Mouse (Mus musculus) urinary bladder, postnatal 0 days (tissue): Measurements from ENCODE around the gene Vmn1r67. TPM values are rescaled to one million over a fixed set of nuclear protein-coding genes. Genes with fewer than 3 reads are reported as not detected.

ENCODE experiments used
- polyA plus RNA-seq: library from polyadenylated mRNA; unstranded; fragments of >200 nt; fragmentation: Nextera tagmentation; extraction: Ambion mirVana; gene quantifications from 2 replicates; pipeline ENCODE4 v1.2.1, GENCODE M21; 2015

The Vmn1r67 gene
- polyA plus RNA-seq = not detected in 2 replicates

DNA sequence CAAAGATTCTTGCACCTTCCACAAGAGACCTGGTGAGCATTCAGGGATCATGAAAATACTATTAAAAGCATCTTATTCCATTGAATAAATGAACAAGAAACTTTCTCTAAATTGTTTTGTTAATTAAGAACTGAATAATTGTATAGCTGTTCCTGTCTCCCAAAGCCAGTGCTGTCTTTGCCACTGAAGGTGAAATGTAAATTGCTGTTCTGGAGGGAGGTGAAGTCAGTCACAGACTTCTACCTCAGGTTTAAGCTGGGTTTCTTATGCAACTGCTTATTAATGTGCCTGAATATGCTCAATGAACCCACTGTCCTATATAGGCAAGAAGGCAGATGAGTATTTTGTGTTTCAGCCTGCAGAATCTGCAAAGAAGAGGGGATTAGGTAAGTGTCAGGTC lies at the start of gene Vmn1r67:
Gene Vmn1r67 (plus strand): TSS at position 301 of the 400 bp plus-strand sequence.

DNA sequence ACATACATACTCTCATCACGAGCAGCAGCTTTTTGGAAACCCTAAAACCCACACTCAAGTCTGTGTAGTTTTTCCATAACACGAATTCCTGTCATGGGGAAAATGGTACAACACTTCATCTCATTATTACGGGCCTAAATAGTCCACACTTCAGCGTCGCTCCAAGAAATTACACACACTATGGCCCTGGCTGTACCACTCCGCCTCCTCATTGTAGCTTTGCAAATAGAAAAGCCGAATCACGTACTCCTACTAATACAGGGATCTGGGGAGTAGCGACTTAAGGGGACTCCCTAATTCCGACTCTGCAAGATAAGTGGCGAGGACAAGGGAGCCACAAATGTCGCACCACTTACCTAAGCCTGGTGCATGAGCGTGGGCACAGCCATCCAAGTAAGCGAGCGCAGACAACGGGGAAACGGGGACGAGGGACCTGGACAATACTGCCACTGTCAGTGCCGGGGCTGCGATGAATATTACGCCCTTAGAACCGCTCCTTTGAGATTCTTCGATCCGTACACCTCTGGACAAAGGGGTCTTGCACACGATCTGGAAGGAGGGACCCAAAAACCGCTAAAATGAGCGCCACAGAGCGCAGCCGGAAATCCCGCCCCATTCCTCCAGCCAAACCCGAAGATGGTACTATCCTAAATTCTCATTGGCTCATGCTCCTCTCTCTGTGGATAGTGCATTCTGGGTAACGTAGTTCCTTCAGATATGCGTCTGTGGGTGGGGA lies 51.8 kb downstream of the Vmn1r67 start, which contains the start of gene Zik1:
Gene Zik1 (minus strand): TSS at position 609 of the 736 bp plus-strand sequence.

Other genes with a start within 250 kb of the Vmn1r67 start
- gene Vmn1r66, start 165.3 kb upstream of the Vmn1r67 start, polyA plus RNA-seq = not detected in 2 replicates
- gene Zik1, start 52.1 kb downstream of the Vmn1r67 start, polyA plus RNA-seq = 1.5 and 1.7 TPM in 2 replicates
- not detected in 2 replicates for gene Vmn1r68, start 115.2 kb downstream of the Vmn1r67 start, polyA plus RNA-seq
- gene Vmn1r69, start 170.3 kb downstream of the Vmn1r67 start, polyA plus RNA-seq = not detected in 2 replicates
- not detected in 2 replicates for gene Vmn1r70, start 188.2 kb downstream of the Vmn1r67 start, polyA plus RNA-seq
- not detected in 2 replicates for gene Nlrp4b, start 244.5 kb downstream of the Vmn1r67 start, polyA plus RNA-seq